Mouse (Mus musculus): ENCODE measurements around the gene Hbb-bs.
"Not testable (repeated sequence)": the region's sequence is repeated elsewhere in the genome, so short reads cannot be mapped to it uniquely, and the experiment has no call there.

Gene Hbb-bs

GRCm38 (mm10) chr7:103827808-103828207 lies at the start of gene Hbb-bs:
Gene Hbb-bs, minus strand, starts transcription at chr7:103828096.
- DNase-seq (ENCODE audit: low read depth, low spot score), result no peak
- no peaks in the 10 kb centered on the region for H3K36me3 ChIP-seq (ENCODE audit: control insufficient read depth, insufficient read depth, low read length, poor library complexity, severe bottlenecking)
- no peaks in the 10 kb centered on the region for H3K27me3 ChIP-seq (ENCODE audit: control insufficient read depth, insufficient read depth, low read length, poor library complexity, severe bottlenecking)

GRCm38 (mm10) chr7:103877093-103877492 lies 49.2 kb upstream of the Hbb-bs start:
- H3K27me3 ChIP-seq (ENCODE audit: control insufficient read depth, insufficient read depth, low read length, poor library complexity, severe bottlenecking), result no peaks in the 10 kb centered on the region
- no peaks in the 10 kb centered on the region for H3K36me3 ChIP-seq (ENCODE audit: control insufficient read depth, insufficient read depth, low read length, poor library complexity, severe bottlenecking)
- DNase-seq (ENCODE audit: low read depth, low spot score), result no peak

GRCm38 (mm10) chr7:103874451-103874850 lies 46.6 kb upstream of the Hbb-bs start:
- Histone ChIP-seq H3K27me3 (ENCODE audit: control insufficient read depth, insufficient read depth, low read length, poor library complexity, severe bottlenecking) (no peaks in the 10 kb centered on the region), H3K36me3 (ENCODE audit: control insufficient read depth, insufficient read depth, low read length, poor library complexity, severe bottlenecking) (no peaks in the 10 kb centered on the region)
- DNase-seq (ENCODE audit: low read depth, low spot score), result peak; percentile 2

GRCm38 (mm10) chr7:103873064-103873463 lies 45.2 kb upstream of the Hbb-bs start:
- H3K36me3 ChIP-seq (ENCODE audit: control insufficient read depth, insufficient read depth, low read length, poor library complexity, severe bottlenecking), result no peaks in the 10 kb centered on the region
- peak; percentile 73 for DNase-seq (ENCODE audit: low read depth, low spot score)
- H3K27me3 ChIP-seq (ENCODE audit: control insufficient read depth, insufficient read depth, low read length, poor library complexity, severe bottlenecking), result no peaks in the 10 kb centered on the region

- no peaks in the 10 kb centered on the region for H3K36me3 ChIP-seq (ENCODE audit: control insufficient read depth, insufficient read depth, low read length, poor library complexity, severe bottlenecking)
- DNase-seq (ENCODE audit: low read depth, low spot score), result no peak
- H3K27me3 ChIP-seq (ENCODE audit: control insufficient read depth, insufficient read depth, low read length, poor library complexity, severe bottlenecking), result no peaks in the 10 kb centered on the region
These were observed 42.8 kb upstream of the Hbb-bs start for GRCm38 (mm10) chr7:103870667-103871066.

- no peak for DNase-seq (ENCODE audit: low read depth, low spot score)
- Histone ChIP-seq H3K36me3 (ENCODE audit: control insufficient read depth, insufficient read depth, low read length, poor library complexity, severe bottlenecking) (no peaks in the 10 kb centered on the region), H3K27me3 (ENCODE audit: control insufficient read depth, insufficient read depth, low read length, poor library complexity, severe bottlenecking) (no peaks in the 10 kb centered on the region)
These were observed 37.8 kb upstream of the Hbb-bs start for GRCm38 (mm10) chr7:103865716-103866115.

- Histone ChIP-seq H3K27me3 (ENCODE audit: control insufficient read depth, insufficient read depth, low read length, poor library complexity, severe bottlenecking) (no peaks in the 10 kb centered on the region), H3K36me3 (ENCODE audit: control insufficient read depth, insufficient read depth, low read length, poor library complexity, severe bottlenecking) (no peaks in the 10 kb centered on the region)
- DNase-seq (ENCODE audit: low read depth, low spot score), result peak; percentile 32
These were observed 33.6 kb upstream of the Hbb-bs start for GRCm38 (mm10) chr7:103861531-103861930.

GRCm38 (mm10) chr7:103860855-103861254 lies 33.0 kb upstream of the Hbb-bs start:
- Histone ChIP-seq H3K27me3 (ENCODE audit: control insufficient read depth, insufficient read depth, low read length, poor library complexity, severe bottlenecking) (no peaks in the 10 kb centered on the region), H3K36me3 (ENCODE audit: control insufficient read depth, insufficient read depth, low read length, poor library complexity, severe bottlenecking) (no peaks in the 10 kb centered on the region)
- DNase-seq (ENCODE audit: low read depth, low spot score), result peak; percentile 66

GRCm38 (mm10) chr7:103859076-103859475 lies 31.2 kb upstream of the Hbb-bs start:
- no peaks in the 10 kb centered on the region for H3K36me3 ChIP-seq (ENCODE audit: control insufficient read depth, insufficient read depth, low read length, poor library complexity, severe bottlenecking)
- no peak for DNase-seq (ENCODE audit: low read depth, low spot score)
- H3K27me3 ChIP-seq (ENCODE audit: control insufficient read depth, insufficient read depth, low read length, poor library complexity, severe bottlenecking), result no peaks in the 10 kb centered on the region

GRCm38 (mm10) chr7:103854669-103855068 lies 26.8 kb upstream of the Hbb-bs start:
- Histone ChIP-seq H3K27me3 (ENCODE audit: control insufficient read depth, insufficient read depth, low read length, poor library complexity, severe bottlenecking) (no peaks in the 10 kb centered on the region; the same call in 1 of the 2 replicates), H3K36me3 (ENCODE audit: control insufficient read depth, insufficient read depth, low read length, poor library complexity, severe bottlenecking) (no peaks in the 10 kb centered on the region)
- DNase-seq (ENCODE audit: low read depth, low spot score), result no peak

- no peaks in the 10 kb centered on the region for H3K36me3 ChIP-seq (ENCODE audit: control insufficient read depth, insufficient read depth, low read length, poor library complexity, severe bottlenecking)
- DNase-seq (ENCODE audit: low read depth, low spot score), result no peak
- no peaks in the 10 kb centered on the region; the same call in 1 of the 2 replicates for H3K27me3 ChIP-seq (ENCODE audit: control insufficient read depth, insufficient read depth, low read length, poor library complexity, severe bottlenecking)
These were observed 25.2 kb upstream of the Hbb-bs start, which contains the start of gene Hbb-y for GRCm38 (mm10) chr7:103853090-103853489. Gene Hbb-y, minus strand, starts transcription at chr7:103853216.

GRCm38 (mm10) chr7:103844525-103845325 lies 16.8 kb upstream of the Hbb-bs start:
- Histone ChIP-seq H3K27me3 (ENCODE audit: control insufficient read depth, insufficient read depth, low read length, poor library complexity, severe bottlenecking) (no peaks in the 10 kb centered on the region), H3K36me3 (ENCODE audit: control insufficient read depth, insufficient read depth, low read length, poor library complexity, severe bottlenecking) (no peaks in the 10 kb centered on the region)
- DNase-seq (ENCODE audit: low read depth, low spot score), result no peak

- no peak for DNase-seq (ENCODE audit: low read depth, low spot score)
- H3K27me3 ChIP-seq (ENCODE audit: control insufficient read depth, insufficient read depth, low read length, poor library complexity, severe bottlenecking), result no peaks in the 10 kb centered on the region
- no peaks in the 10 kb centered on the region for H3K36me3 ChIP-seq (ENCODE audit: control insufficient read depth, insufficient read depth, low read length, poor library complexity, severe bottlenecking)
These were observed 15.1 kb upstream of the Hbb-bs start, which contains the start of gene Hbb-bh1 for GRCm38 (mm10) chr7:103843034-103843433. Gene Hbb-bh1, minus strand, starts transcription at chr7:103843164.

GRCm38 (mm10) chr7:103840268-103840667 lies 12.4 kb upstream of the Hbb-bs start, which contains the start of gene Hbb-bh2:
Gene Hbb-bh2, minus strand, starts transcription at chr7:103840520.
- H3K27me3 ChIP-seq (ENCODE audit: control insufficient read depth, insufficient read depth, low read length, poor library complexity, severe bottlenecking), result no peaks in the 10 kb centered on the region
- H3K36me3 ChIP-seq (ENCODE audit: control insufficient read depth, insufficient read depth, low read length, poor library complexity, severe bottlenecking), result no peaks in the 10 kb centered on the region
- DNase-seq (ENCODE audit: low read depth, low spot score), result no peak

GRCm38 (mm10) chr7:103827139-103827538 lies 757 bp downstream of the Hbb-bs start:
- not testable (repeated sequence) for DNase-seq (ENCODE audit: low read depth, low spot score); H3K27me3 ChIP-seq (ENCODE audit: control insufficient read depth, insufficient read depth, low read length, poor library complexity, severe bottlenecking)

More at GRCm38 (mm10) chr7:103827139-103827538, 757 bp downstream of the Hbb-bs start:
- not testable (repeated sequence) for H3K36me3 ChIP-seq (ENCODE audit: control insufficient read depth, insufficient read depth, low read length, poor library complexity, severe bottlenecking)
